Mouse (Mus musculus): ENCODE measurements at regions not wholly inside any gene's neighbourhood (a gene's known extent, or its start where the extent isn't known, plus 50 kb on each side); places are given as distances from the start of the nearest gene placed in this dataset.
A peak's percentile ranks its signal among the peaks of the same experiment; 100 is the strongest.

DNA sequence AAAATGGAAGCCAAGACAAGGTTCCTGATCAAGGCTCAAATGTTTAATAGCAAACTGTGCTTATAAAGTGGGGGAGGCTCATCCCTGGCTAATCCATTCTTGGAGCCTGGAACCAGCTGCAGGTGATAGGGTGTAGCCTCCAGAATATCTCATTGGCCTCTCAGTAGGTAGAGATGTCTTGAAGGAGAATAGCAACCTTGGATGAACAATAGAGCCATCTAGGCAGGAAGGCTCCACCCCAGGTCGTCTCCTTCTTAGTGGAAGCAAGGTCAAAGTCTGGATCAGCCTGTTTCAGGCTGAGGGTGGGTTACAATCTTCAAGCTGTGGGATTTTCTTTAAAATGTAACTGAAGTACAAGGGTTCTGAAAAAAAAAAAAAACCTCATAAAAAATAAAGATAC lies 63.9 kb upstream of the Esp8 start:
- intact Hi-C loops (cut with DNase I) = no loop called here
- DNase-seq (ENCODE audit: low spot score in 2 of 2) = no peak

DNA sequence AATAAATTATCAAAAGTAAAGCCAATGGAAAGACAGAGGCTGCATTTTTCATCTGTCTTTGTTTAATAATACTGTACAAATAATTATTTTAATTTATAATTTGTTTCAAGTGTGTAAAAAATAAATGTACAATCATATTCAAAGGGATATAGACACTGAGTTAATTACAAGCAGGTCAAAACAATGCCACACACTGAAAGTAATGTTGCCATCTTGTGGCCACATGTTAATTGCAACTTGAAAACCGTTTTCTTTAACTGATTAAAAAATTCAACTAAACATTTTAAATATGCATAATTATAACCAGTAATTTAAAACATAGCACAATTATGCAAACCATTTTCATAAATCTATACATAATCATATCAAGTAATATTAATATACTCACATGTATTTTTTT lies 89.4 kb upstream of the Esp8 start:
- DNase-seq (ENCODE audit: low spot score in 2 of 2) = peak in 1 of 2 experiments; percentile 3
- intact Hi-C loops (cut with DNase I) = no loop called here

DNA sequence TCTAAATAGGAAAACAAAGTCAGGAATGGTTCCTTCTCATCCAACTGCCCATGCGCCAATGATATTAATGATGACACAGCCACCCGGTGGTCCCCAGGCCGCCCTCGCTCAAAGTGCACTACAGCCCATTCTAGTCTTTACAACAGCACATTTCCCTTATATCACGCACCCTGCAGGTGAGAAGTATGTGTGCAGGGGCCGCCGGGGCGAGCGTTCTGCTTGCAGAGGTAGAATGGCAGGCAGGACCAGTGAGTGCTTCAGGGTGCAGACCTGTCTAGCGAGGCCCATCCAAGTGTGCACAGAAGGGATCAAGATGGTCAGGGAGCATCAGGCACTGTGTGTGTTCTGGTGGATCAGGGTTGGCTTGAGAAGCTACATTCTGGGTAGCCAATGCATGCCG lies 99.6 kb upstream of the Crisp1 start:
- intact Hi-C loops (cut with DNase I) = no loop called here

DNA sequence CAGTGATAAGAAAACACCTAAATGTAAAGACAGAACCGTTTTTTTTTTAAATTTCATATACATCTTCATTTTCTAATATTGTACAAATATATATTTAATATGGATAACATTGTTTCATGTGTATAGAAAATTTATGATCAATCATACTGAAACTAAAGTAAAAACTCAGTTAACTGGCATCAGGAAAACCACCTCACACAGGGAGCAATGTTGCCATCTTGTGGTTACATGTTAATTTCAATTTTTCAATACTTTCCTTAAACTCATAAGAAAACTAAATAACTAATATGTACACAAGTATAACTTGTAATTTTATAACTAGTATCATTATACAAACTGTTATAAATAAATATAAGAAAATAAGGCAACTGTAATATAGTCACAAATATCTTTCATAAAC lies 65.6 kb upstream of the Crisp1 start:
- intact Hi-C loops (cut with DNase I) = no loop called here
- DNase-seq (ENCODE audit: low spot score in 2 of 2) = no peak

More for the DNA sequence above, 99.6 kb upstream of the Crisp1 start:
- no peak for DNase-seq (ENCODE audit: low spot score in 2 of 2)

DNA sequence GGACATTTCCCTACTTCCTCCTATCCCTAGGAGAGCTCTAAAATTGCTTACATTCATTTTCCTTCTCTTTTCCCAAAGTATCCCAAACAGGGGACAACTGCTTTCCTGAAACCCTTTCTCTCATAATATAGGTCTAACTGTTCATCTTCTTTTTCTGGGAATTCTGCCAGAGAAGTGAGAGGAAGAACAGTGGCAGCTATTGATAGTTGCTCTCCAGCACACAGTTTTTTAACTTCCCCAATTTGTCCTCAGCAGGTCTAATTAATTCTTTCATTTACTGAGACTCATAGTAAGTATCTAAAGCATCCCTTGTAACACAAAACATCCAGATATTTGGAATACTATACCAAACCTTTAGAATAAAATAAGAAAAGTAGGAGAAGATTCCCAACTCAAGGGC lies 53.7 kb upstream of the Crisp1 start:
- DNase-seq (ENCODE audit: low spot score in 2 of 2) = no peak
- intact Hi-C loops (cut with DNase I) = no loop called here

All from left cerebral cortex, postnatal 25 days (tissue).